In genomic region chr6:86354948-86355347, GRCm38 (mm10) we compare ENCODE assay signal across 21 mouse cellular contexts. TPM values are rescaled to one million over a fixed set of nuclear protein-coding genes. Genes with fewer than 3 reads are reported as not detected.
DNase-seq lines count a peak whose midpoint lies in the region; ATAC-seq and TF ChIP-seq lines count a peak whose summit lies in the region.
"Had no signal": no experiment of that assay in that cellular context is flagged by ENCODE, and none has a peak within 500 bp of the region (broad histone marks: within the 10 kb centered on the region; RNA-seq: fewer than 3 reads in every experiment).

No protein-coding gene starts in this region.

- WGBS in kidney, postnatal 0 days, result 82% methylated on average over 3 of the region's 3 CpGs

- POLR2A ChIA-PET in Patski (lab: Charles Lee), result no interaction called here

- H3K27ac ChIP-seq in kidney, postnatal 0 days, result no peak overlapping the region
- H3K27ac ChIP-seq: forebrain, embryonic 10.5 days; heart, adult 2 months; heart, embryonic 15.5 days; hindbrain, embryonic 15.5 days; liver, embryonic 12.5 days; stomach, embryonic 15.5 days had no signal

- CTCF ChIA-PET in Patski (lab: Charles Lee), result interaction anchor here (2.3 kb wide), 1 partner anchor 10 kb away, joined by 12 read pairs; the partner anchor contains the start of gene Fam136a

- no peaks in the 10 kb centered on the region for H3K36me3 ChIP-seq in kidney, postnatal 0 days (ENCODE audit: insufficient read depth, low read length)
- H3K36me3 ChIP-seq: forebrain, embryonic 10.5 days; G1E; heart, embryonic 15.5 days; hindbrain, embryonic 15.5 days; liver, embryonic 12.5 days; stomach, embryonic 15.5 days had no signal

- DNase-seq in kidney, postnatal 0 days (ENCODE audit: low spot score), result no peak
- DNase-seq in kidney, postnatal 10 days, result no peak
- peak; percentile 25 for DNase-seq in thymus, postnatal 14 days
- DNase-seq in thymus, adult 18-20 months, result no peak
- no peak for DNase-seq in Patski (ENCODE audit: low read depth, low spot score)
- DNase-seq in heart, adult 8-10 months (ENCODE audit: low spot score), result no peak
- no peak for DNase-seq in layer of hippocampus, adult 9-10 months (ENCODE audit: low spot score)
- DNase-seq: adrenal gland, postnatal 36 days; cerebellum, adult 18-20 months; heart, adult 2 months; heart, postnatal 4 days; kidney, adult 11 months; midbrain, embryonic 14.5 days; right cerebral cortex, postnatal 14 days had no signal

- in situ Hi-C loops in Patski (cut with MboI; ENCODE audit: low pct_unique_long_range_greater_than_20kb), result loop anchor here (10.0 kb wide), 1 partner anchor 80 kb away; no protein-coding TSS in a partner anchor

- peak; percentile 15; the same call in 1 of the 2 replicates for TF ChIP-seq CTCF in kidney, postnatal 0 days (IDR thresholded peaks at IDR 0.05; ENCODE audit: low read depth)
- TF ChIP-seq CTCF in Patski (IDR thresholded peaks at IDR 0.05), result peak; percentile 24

- H3K9ac ChIP-seq in kidney, postnatal 0 days (ENCODE audit: low read depth, low read length), result no peak overlapping the region
- H3K9ac ChIP-seq: heart, embryonic 15.5 days; hindbrain, embryonic 15.5 days; liver, embryonic 12.5 days; stomach, embryonic 15.5 days had no signal

- H3K27me3 ChIP-seq in kidney, postnatal 0 days (ENCODE audit: insufficient read depth, low read length), result no peaks in the 10 kb centered on the region
- H3K27me3 ChIP-seq in Patski, result peaks cover 3% of the 10 kb centered on the region
- H3K27me3 ChIP-seq: heart, embryonic 15.5 days; hindbrain, embryonic 15.5 days; liver, embryonic 12.5 days; stomach, embryonic 15.5 days had no signal

- H3K4me2 ChIP-seq in kidney, postnatal 0 days (ENCODE audit: low read length), result no peak overlapping the region
- H3K4me2 ChIP-seq: heart, embryonic 15.5 days; hindbrain, embryonic 15.5 days; liver, embryonic 12.5 days; stomach, embryonic 15.5 days had no signal

- H3K4me1 ChIP-seq in kidney, postnatal 0 days (replicated peaks; ENCODE audit: insufficient read depth, low read length), result no peaks in the 10 kb centered on the region
- H3K4me1 ChIP-seq: forebrain, embryonic 10.5 days; heart, embryonic 15.5 days; hindbrain, embryonic 15.5 days; liver, embryonic 12.5 days; stomach, embryonic 15.5 days had no signal

- no peaks in the 10 kb centered on the region for H3K9me3 ChIP-seq in kidney, postnatal 0 days (replicated peaks; ENCODE audit: low read length)
- H3K9me3 ChIP-seq: forebrain, embryonic 10.5 days; G1E; heart, embryonic 15.5 days; hindbrain, embryonic 15.5 days; liver, embryonic 12.5 days; stomach, embryonic 15.5 days had no signal

- no peak for ATAC-seq in kidney, postnatal 0 days (replicated peaks; ENCODE audit: low FRiP score, low read depth)
- no peak for ATAC-seq in Patski
- ATAC-seq: liver, embryonic 12.5 days had no signal

- no peak overlapping the region for H3K4me3 ChIP-seq in kidney, postnatal 0 days (replicated peaks; ENCODE audit: low read depth, low read length)
- H3K4me3 ChIP-seq: forebrain, embryonic 10.5 days; heart, adult 2 months; heart, embryonic 15.5 days; hindbrain, embryonic 15.5 days; liver, embryonic 12.5 days; myocyte; stomach, embryonic 15.5 days had no signal

RNA-seq across cellular contexts. Expression of gene Fam136a, which starts 10.5 kb away (rescaled TPM):
- 100 and 110 TPM in 2 replicates for polyA plus RNA-seq in kidney, postnatal 0 days (2015; fragmentation: Nextera tagmentation; extraction: Ambion mirVana)
- polyA plus RNA-seq in Patski (2021), result 36.3 TPM
- total RNA-seq in heart, adult 8-10 months (2022), result 10 to 100 TPM; 24.7 to 28.7 (median 25.4) TPM

RNA-seq across cellular contexts. Expression of gene Snrpg, which starts 16.2 kb away (rescaled TPM):
- polyA plus RNA-seq in kidney, postnatal 0 days (2015; fragmentation: Nextera tagmentation; extraction: Ambion mirVana), result 490 and 543 TPM in 2 replicates
- polyA plus RNA-seq in Patski (2021), result 125 TPM
- 10 to 100 TPM; 37.0 to 60.8 (median 40.2) TPM for total RNA-seq in heart, adult 8-10 months (2022)

RNA-seq across cellular contexts. Expression of gene Pcyox1, which starts 42.0 kb away (rescaled TPM):
- 110 and 111 TPM in 2 replicates for polyA plus RNA-seq in kidney, postnatal 0 days (2015; fragmentation: Nextera tagmentation; extraction: Ambion mirVana)
- polyA plus RNA-seq in Patski (2021), result 151 TPM
- 10 to 100 TPM; 68.7 to 96.5 (median 89.3) TPM for total RNA-seq in heart, adult 8-10 months (2022)

RNA-seq across cellular contexts. Expression of gene Tia1, which starts 49.1 kb away (rescaled TPM):
- polyA plus RNA-seq in kidney, postnatal 0 days (2015; fragmentation: Nextera tagmentation; extraction: Ambion mirVana), result 119 and 122 TPM in 2 replicates
- polyA plus RNA-seq in Patski (2021), result 91.4 TPM
- total RNA-seq in heart, adult 8-10 months (2022), result 10 to 100 TPM; 16.3 to 20.2 (median 17.6) TPM
